Mouse (Mus musculus) cortical plate, adult 2 months (tissue): Measurements from ENCODE around the gene Zfp593. TPM values are rescaled to one million over a fixed set of nuclear protein-coding genes. Genes with fewer than 3 reads are reported as not detected.

ENCODE experiments used
- H3K27ac ChIP-seq: fragments of 200-500 bp; 2 replicates; pipeline ENCODE4 v1.5.1; 2012; ENCODE audit warnings: low read length, control low read depth, inconsistent platforms; ENCODE audit not compliant: insufficient read depth
- H3K4me1 ChIP-seq: fragments of 200-500 bp; 2 replicates; pipeline ENCODE4 v1.6.1; 2011; ENCODE audit warnings: low read length; ENCODE audit not compliant: control insufficient read depth, insufficient read depth
- H3K4me3 ChIP-seq: fragments of 200-500 bp; 2 replicates; pipeline ENCODE4 v1.5.1; 2011; ENCODE audit warnings: mild to moderate bottlenecking, low read length, control low read depth; ENCODE audit not compliant: insufficient read depth
- CTCF ChIP-seq: fragments of 200-500 bp; IDR thresholded peaks from 2 replicates; pipeline ENCODE4 v1.5.1; 2011; ENCODE audit warnings: mild to moderate bottlenecking, control low read depth, low read length; ENCODE audit not compliant: insufficient read depth; ENCODE audit errors: extremely low read depth
- POLR2A ChIP-seq: fragments of 200-500 bp; IDR thresholded peaks from 2 replicates; pipeline ENCODE4 v1.6.1; 2011; ENCODE audit warnings: mild to moderate bottlenecking, low read length, control low read depth; ENCODE audit not compliant: insufficient read depth; ENCODE audit errors: extremely low read depth
- polyA plus RNA-seq: library from polyadenylated mRNA; depleted of rRNA; stranded (reverse); fragments of >200 nt; gene quantifications from 2 replicates; pipeline ENCODE4 v1.2.3, GENCODE M21; 2012

The Zfp593 gene
- polyA plus RNA-seq, 1 experiment = 13.5 TPM

- TF ChIP-seq CTCF (no peak), POLR2A (no peak)
- H3K4me1 ChIP-seq = no peaks in the 10 kb centered on the region
These were observed 12.0 kb upstream of the Zfp593 start for GRCm38 (mm10) chr4:134257198-134258009.

GRCm38 (mm10) chr4:134256407-134257197, 11.2 kb upstream of the Zfp593 start:
- no peak overlapping the region for H3K27ac ChIP-seq
- no peak for TF ChIP-seq CTCF
- no peak for TF ChIP-seq POLR2A
- H3K4me1 ChIP-seq = no peaks in the 10 kb centered on the region
- H3K4me3 ChIP-seq = no peak overlapping the region

More at GRCm38 (mm10) chr4:134257198-134258009, 12.0 kb upstream of the Zfp593 start:
- Histone ChIP-seq H3K27ac (no peak overlapping the region), H3K4me3 (no peak overlapping the region)

GRCm38 (mm10) chr4:134255854-134256253, 10.5 kb upstream of the Zfp593 start:
- no peak overlapping the region for H3K4me3 ChIP-seq
- no peak for TF ChIP-seq POLR2A
- H3K4me1 ChIP-seq = no peaks in the 10 kb centered on the region
- H3K27ac ChIP-seq = no peak overlapping the region

GRCm38 (mm10) chr4:134254835-134255234, 9.4 kb upstream of the Zfp593 start:
- no peak overlapping the region for H3K4me3 ChIP-seq
- no peak overlapping the region for H3K27ac ChIP-seq
- no peaks in the 10 kb centered on the region for H3K4me1 ChIP-seq
- TF ChIP-seq CTCF (no peak), POLR2A (no peak)

- Histone ChIP-seq H3K27ac (peak within 1 kb of the TSS; percentile 15), H3K4me1 (no peaks in the 10 kb centered on the region), H3K4me3 (peak within 1 kb of the TSS; percentile 19)
- TF ChIP-seq POLR2A = 0 out of 2 replicates have a peak, but pooled peaks have one; percentile 27
- TF ChIP-seq CTCF = no peak
These were observed 8.4 kb upstream of the Zfp593 start, which contains the start of gene Grrp1 for GRCm38 (mm10) chr4:134253722-134254324. Grrp1 (minus strand) TSS chr4:134254106.

- peak overlapping the region; percentile 19 for H3K4me3 ChIP-seq
- peak overlapping the region; percentile 15 for H3K27ac ChIP-seq
These were observed 7.7 kb upstream of the Zfp593 start for GRCm38 (mm10) chr4:134252911-134253721.

GRCm38 (mm10) chr4:134252131-134252910, 6.9 kb upstream of the Zfp593 start:
- Histone ChIP-seq H3K4me3 (peak overlapping the region; percentile 33), H3K27ac (peak overlapping the region; percentile 15; the same call in 1 of the 2 replicates), H3K4me1 (no peaks in the 10 kb centered on the region)
- no peak for TF ChIP-seq POLR2A
- TF ChIP-seq CTCF = no peak

More at GRCm38 (mm10) chr4:134252911-134253721, 7.7 kb upstream of the Zfp593 start:
- no peaks in the 10 kb centered on the region for H3K4me1 ChIP-seq
- TF ChIP-seq POLR2A (no peak), CTCF (no peak)
